Mouse (Mus musculus) liver, adult 2 months (tissue): ENCODE data around the gene Gm47995.

Experiments
- CTCF ChIP-seq: fragments of 200-500 bp; IDR thresholded peaks from 2 replicates; pipeline ENCODE4 v1.5.1; 2011; ENCODE audit warnings: low read depth, low read length, control low read depth
- POLR2A ChIP-seq: fragments of 200-500 bp; IDR thresholded peaks from 2 replicates; pipeline ENCODE4 v1.6.1; 2011; ENCODE audit warnings: low read length, control low read depth; ENCODE audit not compliant: insufficient read depth; ENCODE audit errors: extremely low read depth

DNA sequence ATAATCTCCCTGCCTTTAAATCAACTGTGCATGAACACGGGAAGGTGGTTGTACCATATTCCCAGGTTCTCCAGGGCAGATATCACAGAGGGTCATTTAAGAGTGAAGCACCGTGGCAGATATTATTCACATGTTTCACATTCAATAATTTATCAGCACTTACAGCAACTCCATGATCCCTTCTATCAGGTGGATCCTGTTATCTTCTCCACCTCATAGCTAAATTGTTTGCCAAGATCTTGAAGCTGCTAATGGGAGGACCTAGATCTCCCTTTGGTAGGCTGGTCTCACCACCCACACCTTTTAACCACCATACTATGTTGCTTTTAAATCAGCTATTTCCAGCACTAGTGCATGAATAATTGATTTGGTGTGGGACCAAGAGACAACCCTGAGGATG, 18.1 kb upstream of the Gm47995 start:
- TF ChIP-seq CTCF (no peak), POLR2A (no peak)
